Mouse (Mus musculus): ENCODE measurements around the gene Morf4l1. TPM values are rescaled to one million over a fixed set of nuclear protein-coding genes. Genes with fewer than 3 reads are reported as not detected.
A peak's percentile ranks its signal among the peaks of the same experiment; 100 is the strongest.

Gene Morf4l1
- polyA plus RNA-seq, 1 experiment from 2014 or later, result 215 TPM

GRCm38 (mm10) chr9:90105462-90105861, 9.1 kb downstream of the Morf4l1 start:
- Histone ChIP-seq H3K27ac (ENCODE audit: low read depth, low read length) (no peak overlapping the region), H3K27me3 (replicated peaks; ENCODE audit: control insufficient read depth, insufficient read depth, low read length) (no peaks in the 10 kb centered on the region), H3K9ac (ENCODE audit: low read depth, low read length) (no peak overlapping the region), H3K4me3 (ENCODE audit: low read depth, low read length) (no peak overlapping the region), H3K9me3 (ENCODE audit: control insufficient read depth) (no peaks in the 10 kb centered on the region), H3K36me3 (ENCODE audit: control insufficient read depth, insufficient read depth) (peaks cover 22% of the 10 kb centered on the region), H3K4me2 (replicated peaks; ENCODE audit: low read depth) (no peak overlapping the region), H3K4me1 (replicated peaks; ENCODE audit: control insufficient read depth, insufficient read depth, low read length) (no peaks in the 10 kb centered on the region)
- 65% methylated on average over 1 of the region's 1 CpGs for WGBS
- ATAC-seq, result no peak
- no peak for TF ChIP-seq CTCF (IDR thresholded peaks at IDR 0.05; ENCODE audit: low read depth)

DNA sequence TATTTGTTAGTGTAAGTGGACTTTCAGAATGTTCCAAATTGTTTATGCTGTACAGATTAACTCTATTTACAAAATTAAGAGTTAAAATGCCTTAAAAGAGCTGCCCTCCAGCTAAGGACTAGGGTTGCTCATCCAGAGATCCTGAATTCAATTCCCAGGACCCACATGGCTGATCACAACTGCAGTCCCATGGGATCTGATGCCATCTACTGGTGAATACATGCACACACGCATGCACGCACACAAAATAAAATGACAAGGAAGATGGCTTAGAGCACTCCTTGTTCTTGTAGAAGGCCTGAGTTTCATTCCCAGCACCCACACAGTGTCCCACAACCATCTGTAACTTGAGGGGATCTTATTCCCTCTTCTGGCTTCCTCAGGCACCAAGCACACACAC, 13.8 kb downstream of the Morf4l1 start:
- WGBS, result 75% methylated on average over 2 of the region's 2 CpGs
- no peaks in the 10 kb centered on the region for H3K4me1 ChIP-seq (replicated peaks; ENCODE audit: control insufficient read depth, insufficient read depth, low read length)
- H3K4me3 ChIP-seq (ENCODE audit: low read depth, low read length), result no peak overlapping the region
- no peak overlapping the region for H3K4me2 ChIP-seq (replicated peaks; ENCODE audit: low read depth)
- no peak overlapping the region for H3K9ac ChIP-seq (ENCODE audit: low read depth, low read length)
- ATAC-seq, result peak; percentile 38; the same call in 1 of the 2 replicates
- H3K27me3 ChIP-seq (replicated peaks; ENCODE audit: control insufficient read depth, insufficient read depth, low read length), result no peaks in the 10 kb centered on the region
- peak; percentile 74 for TF ChIP-seq CTCF (IDR thresholded peaks at IDR 0.05; ENCODE audit: low read depth)
- H3K9me3 ChIP-seq (ENCODE audit: control insufficient read depth), result no peaks in the 10 kb centered on the region
- H3K36me3 ChIP-seq (ENCODE audit: control insufficient read depth, insufficient read depth), result peaks cover 59% of the 10 kb centered on the region
- H3K27ac ChIP-seq (ENCODE audit: low read depth, low read length), result no peak overlapping the region

- WGBS, result 89% methylated on average over 5 of the region's 5 CpGs
- no peak overlapping the region for H3K27ac ChIP-seq (ENCODE audit: low read depth, low read length)
- H3K27me3 ChIP-seq (replicated peaks; ENCODE audit: control insufficient read depth, insufficient read depth, low read length), result no peaks in the 10 kb centered on the region
- no peaks in the 10 kb centered on the region for H3K9me3 ChIP-seq (ENCODE audit: control insufficient read depth)
- no peaks in the 10 kb centered on the region for H3K4me1 ChIP-seq (replicated peaks; ENCODE audit: control insufficient read depth, insufficient read depth, low read length)
- H3K4me2 ChIP-seq (replicated peaks; ENCODE audit: low read depth), result no peak overlapping the region
- no peak overlapping the region for H3K4me3 ChIP-seq (ENCODE audit: low read depth, low read length)
- TF ChIP-seq CTCF (IDR thresholded peaks at IDR 0.05; ENCODE audit: low read depth), result peak; percentile 45
- peaks cover 62% of the 10 kb centered on the region for H3K36me3 ChIP-seq (ENCODE audit: control insufficient read depth, insufficient read depth)
- no peak overlapping the region for H3K9ac ChIP-seq (ENCODE audit: low read depth, low read length)
- ATAC-seq, result no peak
These were observed 15.6 kb downstream of the Morf4l1 start for GRCm38 (mm10) chr9:90098934-90099333.

DNA sequence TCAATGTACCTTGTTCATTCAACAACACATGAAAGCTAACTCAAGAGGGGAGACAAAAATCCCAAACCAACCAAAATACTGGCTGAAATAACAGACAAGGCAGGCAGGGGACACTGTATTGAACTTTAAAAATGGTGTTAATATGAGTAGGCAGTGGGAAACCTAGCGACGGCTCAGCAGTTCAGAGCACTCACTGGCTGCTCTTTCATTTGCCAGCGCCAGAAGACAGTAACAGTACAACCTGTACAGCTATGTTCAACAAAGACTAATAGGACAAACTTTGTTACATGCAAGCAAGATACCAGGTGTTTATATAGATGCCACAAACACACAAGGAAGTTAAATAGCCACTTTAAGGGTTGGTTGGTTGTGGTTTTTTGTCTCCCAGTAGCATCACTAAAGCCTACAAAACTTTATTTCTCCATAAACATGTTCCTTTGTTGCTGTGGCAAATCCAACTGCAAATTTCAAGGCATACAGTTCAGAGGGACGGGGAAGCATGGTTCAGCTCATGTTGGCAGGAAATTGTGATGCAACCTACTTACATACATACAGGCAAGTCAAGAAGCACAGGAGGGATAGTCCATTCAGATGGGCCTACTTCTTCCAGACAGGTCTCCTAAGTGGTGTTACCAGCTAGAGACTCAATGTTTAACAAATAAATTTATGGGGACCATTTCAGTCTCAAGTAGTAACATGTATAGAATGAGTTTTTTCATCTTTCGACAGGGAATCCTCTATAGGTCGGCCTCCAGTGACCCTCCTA, 25.1 kb downstream of the Morf4l1 start:
- Histone ChIP-seq H3K27me3 (replicated peaks; ENCODE audit: control insufficient read depth, insufficient read depth, low read length) (no peaks in the 10 kb centered on the region), H3K4me1 (replicated peaks; ENCODE audit: control insufficient read depth, insufficient read depth, low read length) (no peaks in the 10 kb centered on the region), H3K9ac (ENCODE audit: low read depth, low read length) (no peak overlapping the region), H3K36me3 (ENCODE audit: control insufficient read depth, insufficient read depth) (peaks cover 50% of the 10 kb centered on the region), H3K9me3 (ENCODE audit: control insufficient read depth) (no peaks in the 10 kb centered on the region), H3K4me3 (ENCODE audit: low read depth, low read length) (no peak overlapping the region), H3K27ac (ENCODE audit: low read depth, low read length) (no peak overlapping the region), H3K4me2 (replicated peaks; ENCODE audit: low read depth) (no peak overlapping the region)
- WGBS, result 91% methylated on average over 6 of the region's 6 CpGs
- TF ChIP-seq CTCF (IDR thresholded peaks at IDR 0.05; ENCODE audit: low read depth), result no peak
- no peak for ATAC-seq

DNA sequence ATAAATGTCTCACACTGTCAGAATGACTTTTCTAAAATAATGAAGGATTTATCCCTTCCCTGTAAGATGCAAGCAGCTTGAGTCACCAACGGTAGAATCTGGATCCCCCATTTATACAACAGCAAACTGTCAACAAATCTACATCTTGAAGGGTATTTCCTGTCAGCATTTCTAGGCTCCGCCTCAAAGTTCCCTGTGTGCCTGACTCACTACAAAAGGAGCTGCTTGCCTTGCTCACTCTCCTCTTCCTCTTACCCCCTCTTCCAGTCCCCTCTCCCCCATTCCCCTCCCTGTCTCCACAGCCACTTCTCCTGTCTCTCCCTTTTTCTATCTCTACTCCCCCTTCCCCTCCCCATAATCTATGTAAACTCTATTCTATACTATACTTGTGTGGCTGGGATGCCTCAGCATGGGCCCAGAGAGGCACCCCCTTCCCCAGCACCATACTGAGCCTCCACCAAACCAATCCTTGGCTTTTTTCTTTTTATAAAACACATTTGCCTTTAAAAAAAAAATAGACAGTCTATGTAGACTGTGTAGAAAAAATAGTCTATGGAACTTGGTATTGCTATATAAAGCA, 26.6 kb downstream of the Morf4l1 start:
- no peak for ATAC-seq
- Histone ChIP-seq H3K9ac (ENCODE audit: low read depth, low read length) (no peak overlapping the region), H3K36me3 (ENCODE audit: control insufficient read depth, insufficient read depth) (peaks cover 47% of the 10 kb centered on the region), H3K27ac (ENCODE audit: low read depth, low read length) (no peak overlapping the region), H3K9me3 (ENCODE audit: control insufficient read depth) (no peaks in the 10 kb centered on the region), H3K4me3 (ENCODE audit: low read depth, low read length) (no peak overlapping the region), H3K27me3 (replicated peaks; ENCODE audit: control insufficient read depth, insufficient read depth, low read length) (no peaks in the 10 kb centered on the region), H3K4me2 (replicated peaks; ENCODE audit: low read depth) (no peak overlapping the region), H3K4me1 (replicated peaks; ENCODE audit: control insufficient read depth, insufficient read depth, low read length) (no peaks in the 10 kb centered on the region)
- WGBS, result 91% methylated on average over 2 of the region's 2 CpGs
- no peak for TF ChIP-seq CTCF (IDR thresholded peaks at IDR 0.05; ENCODE audit: low read depth)

DNA sequence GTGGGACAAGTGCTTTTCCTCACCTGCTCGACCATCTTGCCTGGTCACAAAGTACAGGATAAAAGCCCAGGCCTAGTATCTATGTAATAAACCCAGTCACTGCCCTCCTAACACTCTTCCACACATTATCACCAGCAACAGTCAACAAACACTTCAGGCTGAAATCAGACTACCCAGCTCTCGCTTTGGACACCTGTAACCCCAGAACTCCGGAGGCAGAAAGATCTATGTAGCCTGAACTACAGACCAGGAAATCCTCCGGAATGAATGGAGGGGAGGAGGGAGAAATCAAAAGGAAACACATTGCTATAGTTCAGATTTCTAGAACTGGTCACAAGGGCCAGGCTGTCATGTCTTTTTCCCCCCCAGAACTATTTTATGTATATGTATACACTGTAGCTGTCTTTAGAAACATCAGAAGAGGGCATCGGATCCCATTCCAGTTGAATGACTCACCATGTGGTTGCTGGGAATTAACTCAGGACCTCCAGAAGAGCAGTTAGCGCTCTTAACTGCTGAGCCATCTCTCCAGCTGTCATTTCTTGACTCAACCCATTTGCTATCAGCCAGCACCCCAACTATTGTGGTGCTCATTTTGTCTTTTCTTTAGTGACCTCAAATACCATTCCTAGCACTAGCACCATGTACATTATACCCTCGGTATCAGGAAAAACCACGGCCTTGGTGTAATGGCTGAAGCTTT, 29.7 kb downstream of the Morf4l1 start:
- no peak overlapping the region for H3K4me3 ChIP-seq (ENCODE audit: low read depth, low read length)
- H3K27ac ChIP-seq (ENCODE audit: low read depth, low read length), result no peak overlapping the region
- H3K4me2 ChIP-seq (replicated peaks; ENCODE audit: low read depth), result no peak overlapping the region
- ATAC-seq, result no peak
- TF ChIP-seq CTCF (IDR thresholded peaks at IDR 0.05; ENCODE audit: low read depth), result no peak
- H3K9me3 ChIP-seq (ENCODE audit: control insufficient read depth), result no peaks in the 10 kb centered on the region
- H3K4me1 ChIP-seq (replicated peaks; ENCODE audit: control insufficient read depth, insufficient read depth, low read length), result no peaks in the 10 kb centered on the region
- H3K36me3 ChIP-seq (ENCODE audit: control insufficient read depth, insufficient read depth), result peaks cover 25% of the 10 kb centered on the region
- WGBS, result 76% methylated on average over 8 of the region's 8 CpGs
- no peak overlapping the region for H3K9ac ChIP-seq (ENCODE audit: low read depth, low read length)
- no peaks in the 10 kb centered on the region for H3K27me3 ChIP-seq (replicated peaks; ENCODE audit: control insufficient read depth, insufficient read depth, low read length)

All from intestine, postnatal 0 days (tissue).